Mouse (Mus musculus) skeletal muscle tissue, adult 2 months (tissue): ENCODE data around the gene Gm14406.
"Not testable (repeated sequence)": the region's sequence is repeated elsewhere in the genome, so short reads cannot be mapped to it uniquely, and the experiment has no call there.

ENCODE experiments used
- DNase-seq: peaks from one replicate; pipeline ENCODE4 v3.0.0-alpha.2; 2012; ENCODE audit warnings: low read depth, low spot score

Gene Gm14406

DNA sequence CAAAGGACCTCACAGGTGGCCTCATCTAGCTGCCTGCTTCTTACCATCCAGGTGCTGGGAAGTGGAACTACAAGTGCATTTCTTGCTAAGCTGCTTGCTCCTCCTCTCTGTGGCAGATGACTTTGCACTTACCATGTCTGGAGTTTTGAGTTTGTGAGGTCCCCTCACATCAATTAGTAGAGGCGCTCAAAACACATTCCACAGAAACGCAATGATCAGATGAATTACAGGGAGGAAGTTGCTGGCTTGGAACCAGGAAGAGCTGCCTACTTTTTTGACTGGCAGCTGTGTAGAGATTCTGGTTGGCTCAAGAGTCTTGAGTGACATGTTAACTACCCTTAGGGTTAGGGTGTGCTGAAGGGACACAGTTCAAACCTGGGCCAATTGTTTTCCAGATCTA is at the start of gene Gm14406:
Gene Gm14406, minus strand, starts transcription at position 213 of the 400 bp plus-strand sequence.
- DNase-seq = not testable (repeated sequence)

DNA sequence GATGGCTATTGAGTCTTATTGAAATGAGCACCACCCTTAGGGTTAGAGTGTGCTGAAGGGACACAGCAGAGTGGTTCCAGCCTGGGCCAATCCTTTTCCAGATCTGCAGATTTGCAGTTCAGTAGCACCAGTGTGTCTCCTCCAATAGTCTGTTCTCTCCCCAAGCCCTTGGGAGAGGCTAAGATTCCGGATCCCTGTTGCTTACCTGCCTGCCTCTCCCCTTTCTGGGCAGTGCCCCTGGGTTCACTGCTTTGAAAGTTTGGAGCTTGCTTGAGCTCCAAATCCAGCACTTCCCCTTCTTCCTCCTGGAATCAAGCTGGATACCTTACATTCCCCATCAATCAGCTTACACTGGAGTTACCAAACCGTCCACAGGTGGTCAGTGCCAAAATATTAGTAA is 2.9 kb downstream of the Gm14406 start:
- not testable (repeated sequence) for DNase-seq

DNA sequence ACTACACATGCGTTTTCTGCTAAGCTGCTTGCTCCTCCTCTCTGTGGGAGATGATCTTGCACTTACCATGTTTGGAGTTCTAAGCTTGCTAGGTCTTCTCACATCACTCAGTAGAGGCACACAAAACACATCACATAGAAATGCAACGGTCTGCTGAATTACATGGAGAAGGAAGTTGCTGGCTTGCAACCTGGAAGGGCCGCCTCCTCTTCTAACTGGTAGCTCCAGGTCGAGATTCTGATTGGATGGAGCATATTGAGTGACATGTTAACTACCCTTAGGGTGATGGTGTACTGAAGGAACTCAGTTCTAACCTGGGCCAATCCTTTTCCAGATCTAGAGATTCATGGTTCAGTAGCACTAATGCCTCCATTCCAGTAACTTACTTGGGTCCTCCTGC is 18.6 kb downstream of the Gm14406 start:
- DNase-seq = not testable (repeated sequence)

DNA sequence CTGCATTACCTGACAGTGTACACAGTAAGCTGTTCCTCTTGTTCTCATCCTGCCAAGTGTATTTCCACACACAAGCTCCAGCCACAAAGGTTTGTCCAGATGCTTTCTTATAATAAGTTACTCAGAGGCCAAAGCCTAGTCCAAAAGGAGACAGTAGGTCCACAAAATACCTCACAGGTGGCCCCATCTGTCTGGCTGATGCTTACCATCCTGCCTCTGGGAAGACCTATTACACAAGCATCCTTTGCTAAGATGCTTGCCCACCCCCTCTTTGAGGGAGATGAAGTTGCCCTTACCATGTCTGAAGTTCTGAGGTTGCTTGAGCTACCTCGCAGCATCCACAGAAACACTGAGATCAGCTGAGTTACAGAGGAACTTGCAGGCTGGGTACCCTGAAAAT is 22.7 kb downstream of the Gm14406 start:
- not testable (repeated sequence) for DNase-seq

DNA sequence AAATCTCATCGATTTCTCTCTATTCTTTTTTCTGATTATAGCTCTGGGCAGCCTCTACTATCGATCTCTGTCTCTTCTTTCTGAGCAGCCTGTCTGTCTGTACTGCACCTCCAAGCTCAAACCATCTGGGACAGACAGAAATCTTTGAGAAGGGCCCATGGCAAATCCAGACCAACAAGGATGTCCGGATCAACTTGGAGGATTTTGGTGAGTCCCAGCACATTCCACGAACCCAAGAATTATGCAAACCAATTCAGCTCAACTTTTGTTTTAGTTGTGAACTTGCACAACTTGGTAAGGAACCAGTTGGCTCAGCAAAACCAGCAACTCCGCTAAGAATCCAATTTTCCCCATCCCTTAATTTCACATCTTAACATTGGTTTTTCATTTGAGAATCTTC is 40.3 kb downstream of the Gm14406 start:
- DNase-seq = not testable (repeated sequence)

DNA sequence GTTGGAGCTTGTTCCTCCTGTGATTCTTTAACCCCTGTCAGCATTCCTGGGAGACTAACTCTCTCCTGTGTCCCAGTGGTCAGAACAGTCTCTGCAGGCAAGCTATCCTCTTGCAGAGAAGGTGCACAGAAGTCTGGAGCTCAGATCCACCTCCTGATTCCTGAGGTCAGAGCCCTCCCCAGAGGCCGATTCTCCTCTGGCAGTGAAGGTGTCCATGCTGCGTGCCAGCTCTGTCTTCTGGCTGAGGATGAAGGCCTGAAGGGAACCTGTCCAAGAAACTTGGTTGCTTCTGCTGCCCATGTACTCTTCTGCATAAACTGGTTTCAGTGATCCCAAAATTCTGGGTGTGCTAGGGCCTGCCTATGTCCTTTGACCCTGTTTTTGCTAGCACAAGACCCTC is 40.9 kb downstream of the Gm14406 start:
- DNase-seq = not testable (repeated sequence)

DNA sequence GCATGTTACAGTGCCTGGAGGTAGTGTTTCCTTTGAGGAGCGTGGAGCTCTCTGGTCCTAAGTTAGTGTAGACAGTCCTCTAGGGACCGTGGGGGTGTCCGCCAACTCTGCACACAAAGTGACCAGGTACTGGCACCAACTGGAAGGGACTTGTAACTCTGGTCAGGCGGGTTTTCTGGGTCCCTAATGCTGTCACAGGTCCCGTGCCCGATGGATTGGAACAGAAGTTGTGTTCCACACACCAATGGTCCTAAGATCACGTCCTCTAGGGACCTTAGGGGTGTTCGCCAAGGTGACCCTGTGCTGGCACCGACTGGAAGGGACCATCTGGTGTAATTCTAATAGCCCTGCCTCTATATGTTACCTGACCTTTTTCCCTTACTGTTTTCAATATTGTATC is 42.1 kb downstream of the Gm14406 start:
- DNase-seq = no peak

DNA sequence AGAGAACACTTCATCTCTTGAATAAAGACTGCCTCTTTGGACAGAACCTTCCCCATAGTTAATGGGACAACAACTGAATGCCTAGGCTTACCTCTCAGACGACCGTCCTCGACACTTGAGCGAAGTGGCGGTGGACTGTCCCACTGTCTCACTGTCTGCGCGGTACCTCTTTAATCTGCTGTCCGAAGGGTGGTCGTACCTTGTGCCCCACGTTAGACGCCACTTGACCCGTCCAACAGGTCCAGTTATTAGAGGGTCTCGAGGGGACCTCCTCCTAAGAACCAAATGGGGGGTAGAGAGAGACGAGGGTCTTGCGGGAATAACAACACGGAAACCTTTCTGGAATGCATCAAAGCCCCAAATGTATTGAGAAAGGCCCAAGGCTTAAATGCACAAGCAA is 53.8 kb downstream of the Gm14406 start:
- not testable (repeated sequence) for DNase-seq

DNA sequence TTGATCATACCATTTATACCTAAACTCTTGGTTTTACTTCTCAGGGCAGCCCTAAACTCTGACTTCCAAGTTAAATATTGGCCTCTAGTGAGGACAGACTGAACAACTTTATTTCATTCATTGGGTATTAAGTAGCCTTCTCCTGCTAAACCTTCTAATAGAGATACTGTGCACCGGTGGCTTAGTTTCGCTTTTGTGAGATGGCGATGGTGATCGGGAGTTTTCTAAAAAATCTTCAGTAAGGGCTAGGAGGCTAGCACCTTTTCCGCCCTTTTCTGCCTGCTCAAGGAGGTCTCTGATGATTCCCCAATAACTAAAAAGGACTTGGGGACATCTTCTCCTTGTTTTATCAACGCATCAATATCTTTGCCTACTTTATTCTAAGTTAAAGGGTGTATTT is 54.3 kb downstream of the Gm14406 start:
- DNase-seq = not testable (repeated sequence)

DNA sequence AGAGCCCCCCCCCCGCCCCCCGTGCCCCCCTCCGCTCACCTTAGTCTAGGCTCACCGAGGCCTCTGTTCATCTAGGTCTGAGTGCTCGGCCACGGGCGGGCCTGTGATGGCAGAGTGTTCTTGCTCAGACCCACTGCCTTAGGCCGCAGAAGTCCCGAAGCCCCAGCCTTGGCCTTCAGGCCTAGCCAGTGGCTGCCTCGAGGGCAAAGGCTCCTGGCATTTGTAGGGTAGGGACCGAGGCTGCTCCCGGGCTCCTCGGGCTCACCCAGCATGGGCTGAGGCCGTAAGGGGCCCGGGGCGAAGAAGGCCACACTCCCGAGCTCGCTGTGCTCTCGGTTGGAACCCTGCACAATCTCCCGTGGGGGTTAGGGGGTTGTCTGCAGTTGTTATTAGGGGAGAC is 54.9 kb downstream of the Gm14406 start:
- DNase-seq = no peak

DNA sequence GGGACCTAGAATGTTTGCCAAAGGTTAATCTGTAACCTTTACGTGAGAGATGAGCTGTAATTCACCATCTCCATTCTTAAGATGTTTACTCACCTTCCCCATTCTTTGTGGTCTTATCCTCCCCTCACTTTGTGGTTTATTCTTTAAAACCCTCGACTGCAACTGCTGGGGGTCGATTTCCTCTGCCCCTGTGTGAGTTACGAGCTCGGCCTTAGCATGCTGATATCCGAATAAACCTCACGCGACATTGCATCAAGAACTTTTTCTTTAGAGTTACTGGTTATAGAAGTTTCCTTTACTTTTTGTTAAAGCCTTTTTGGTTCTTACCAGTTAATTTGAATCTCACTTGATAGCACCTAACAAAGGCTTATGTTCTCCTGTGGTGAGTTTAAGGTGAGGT is 58.0 kb downstream of the Gm14406 start:
- DNase-seq = no peak
